Mouse (Mus musculus) stomach, embryonic 15.5 days (tissue): ENCODE results near the gene Cep89. TPM values are rescaled to one million over a fixed set of nuclear protein-coding genes. Genes with fewer than 3 reads are reported as not detected.

ENCODE experiments used
- ATAC-seq: fragments of 200-750 bp; cut with Nextera tagmentation; 2 replicates; pipeline ENCODE4 v1.8.0; 2017; ENCODE audit warnings: low read depth, moderate number of reproducible peaks, moderate TSS enrichment; ENCODE audit not compliant: insufficient read depth, low FRiP score
- H3K27ac ChIP-seq: fragments of 300-500 bp; sonication (generic); 2 replicates; pipeline ENCODE4 v1.5.1; 2015; ENCODE audit warnings: mild to moderate bottlenecking, inconsistent platforms
- H3K27me3 ChIP-seq: fragments of 300-500 bp; sonication (generic); replicated peaks from 2 replicates; pipeline ENCODE4 v1.6.1; 2015; ENCODE audit warnings: inconsistent platforms
- H3K36me3 ChIP-seq: fragments of 300-500 bp; sonication (generic); 2 replicates; pipeline ENCODE4 v1.6.1; 2015; ENCODE audit warnings: inconsistent platforms
- H3K4me1 ChIP-seq: fragments of 300-500 bp; sonication (generic); 2 replicates; pipeline ENCODE4 v1.6.1; 2015; ENCODE audit warnings: inconsistent platforms
- H3K4me2 ChIP-seq: fragments of 300-500 bp; sonication (generic); 2 replicates; pipeline ENCODE4 v1.6.1; 2015; ENCODE audit warnings: mild to moderate bottlenecking, inconsistent platforms
- H3K4me3 ChIP-seq: fragments of 300-500 bp; sonication (generic); replicated peaks from 2 replicates; pipeline ENCODE4 v1.5.1; 2015; ENCODE audit warnings: inconsistent platforms
- H3K9ac ChIP-seq: fragments of 300-500 bp; sonication (generic); 2 replicates; pipeline ENCODE4 v1.6.1; 2015; ENCODE audit warnings: inconsistent platforms
- H3K9me3 ChIP-seq: fragments of 300-500 bp; sonication (generic); 2 replicates; pipeline ENCODE4 v1.6.1; 2016; ENCODE audit warnings: inconsistent platforms
- WGBS: fragments of 180-500 bp; shearing (Covaris S2); methylation state at CpG from one replicate; pipeline ENCODE4 v1.1.7; 2015; 5-methylcytosine and 5-hydroxymethylcytosine counted together
- polyA plus RNA-seq: library from polyadenylated mRNA; unstranded; fragments of >200 nt; fragmentation: Nextera tagmentation; extraction: Ambion mirVana; gene quantifications from 2 replicates; pipeline ENCODE4 v1.2.1, GENCODE M21; 2015

The Cep89 gene
- polyA plus RNA-seq, 1 experiment from 2014 or later, result 45.4 TPM

GRCm38 (mm10) chr7:35447996-35448846 is 51.4 kb downstream of the Cep89 start, which contains the start of gene Slc7a9:
Gene Slc7a9 (plus strand): TSS chr7:35448796.
- 22% methylated on average over 15 of the region's 15 CpGs for WGBS
- 0 out of 2 replicates have a peak, but pooled peaks cover 6% of the 10 kb centered on the region for H3K4me1 ChIP-seq
- no peak within 1 kb of the TSS for H3K9ac ChIP-seq
- peak; percentile 63 for ATAC-seq
- peak within 1 kb of the TSS; percentile 32; the same call in 1 of the 2 replicates for H3K27ac ChIP-seq
- H3K27me3 ChIP-seq, result no peaks in the 10 kb centered on the region
- H3K4me2 ChIP-seq, result no peak within 1 kb of the TSS
- no peak within 1 kb of the TSS for H3K4me3 ChIP-seq
- H3K36me3 ChIP-seq, result no peaks in the 10 kb centered on the region
- no peaks in the 10 kb centered on the region for H3K9me3 ChIP-seq

DNA sequence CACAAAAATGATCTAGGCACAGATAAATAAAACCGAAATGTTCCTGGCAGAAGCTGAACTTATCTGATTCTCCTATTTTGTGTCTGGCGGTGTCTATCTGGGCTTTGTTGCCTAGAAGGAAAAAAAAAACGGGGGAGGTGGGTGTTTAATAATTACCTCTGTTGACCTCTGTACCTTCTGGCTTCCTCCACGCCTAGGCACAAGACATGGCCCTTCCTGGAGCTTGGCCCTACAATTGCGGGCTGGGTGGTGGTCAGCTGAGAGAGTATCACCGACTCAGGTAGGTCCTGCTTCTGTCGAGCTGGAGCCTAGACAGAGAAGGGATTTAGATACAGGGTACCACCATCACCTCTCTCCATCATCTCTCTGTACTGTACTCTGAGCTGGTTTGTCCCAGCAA is 52.0 kb downstream of the Cep89 start:
- Histone ChIP-seq H3K4me3 (no peak overlapping the region), H3K9ac (no peak overlapping the region), H3K27me3 (no peaks in the 10 kb centered on the region), H3K9me3 (no peaks in the 10 kb centered on the region), H3K4me1 (0 out of 2 replicates have a peak, but pooled peaks cover 6% of the 10 kb centered on the region), H3K27ac (no peak overlapping the region), H3K36me3 (no peaks in the 10 kb centered on the region), H3K4me2 (no peak overlapping the region)
- 53% methylated on average over 7 of the region's 7 CpGs for WGBS
- no peak; the same call in 1 of the 2 replicates for ATAC-seq

- H3K27ac ChIP-seq, result no peak overlapping the region
These were observed 59.4 kb downstream of the Cep89 start for GRCm38 (mm10) chr7:35456091-35456814.

DNA sequence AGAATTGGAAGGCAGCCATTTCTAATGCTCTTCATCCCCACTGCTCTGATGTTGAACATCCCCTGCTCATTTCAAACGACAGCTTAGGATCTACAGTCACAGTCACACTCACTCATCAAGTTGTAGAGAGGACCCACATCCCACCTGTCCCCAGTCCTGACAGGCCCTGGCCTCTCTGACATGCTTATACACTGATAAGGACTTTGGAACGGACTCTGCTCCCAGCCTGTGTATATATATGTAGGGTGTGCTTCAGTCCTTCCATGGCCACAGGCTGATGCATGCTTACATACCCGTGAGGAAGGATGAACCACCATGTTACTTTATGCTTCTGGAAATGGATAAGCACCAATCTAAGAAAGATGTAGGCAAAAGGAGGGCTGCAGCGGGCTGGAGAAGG is 64.1 kb downstream of the Cep89 start:
- H3K4me1 ChIP-seq, result no peaks in the 10 kb centered on the region
- no peaks in the 10 kb centered on the region for H3K36me3 ChIP-seq
- H3K9ac ChIP-seq, result no peak overlapping the region
- no peaks in the 10 kb centered on the region for H3K9me3 ChIP-seq
- H3K4me2 ChIP-seq, result no peak overlapping the region
- no peak overlapping the region for H3K4me3 ChIP-seq
- no peak for ATAC-seq
- 76% methylated on average over 4 of the region's 4 CpGs for WGBS
- no peak overlapping the region for H3K27ac ChIP-seq
- H3K27me3 ChIP-seq, result no peaks in the 10 kb centered on the region

More at GRCm38 (mm10) chr7:35456091-35456814, 59.4 kb downstream of the Cep89 start:
- Histone ChIP-seq H3K27me3 (no peaks in the 10 kb centered on the region), H3K4me2 (no peak overlapping the region), H3K36me3 (no peaks in the 10 kb centered on the region), H3K9me3 (no peaks in the 10 kb centered on the region), H3K4me1 (no peaks in the 10 kb centered on the region), H3K9ac (no peak overlapping the region), H3K4me3 (no peak overlapping the region)
- 82% methylated on average over 4 of the region's 4 CpGs for WGBS
- ATAC-seq, result no peak

GRCm38 (mm10) chr7:35465027-35465426 is 68.2 kb downstream of the Cep89 start:
- Histone ChIP-seq H3K4me1 (no peaks in the 10 kb centered on the region), H3K4me2 (no peak overlapping the region), H3K27me3 (no peaks in the 10 kb centered on the region), H3K36me3 (no peaks in the 10 kb centered on the region), H3K9me3 (no peaks in the 10 kb centered on the region), H3K9ac (no peak overlapping the region), H3K27ac (no peak overlapping the region), H3K4me3 (no peak overlapping the region)
- whole genome bisulfite sequencing, result 93% methylated on average over 5 of the region's 5 CpGs
- ATAC-seq, result no peak

DNA sequence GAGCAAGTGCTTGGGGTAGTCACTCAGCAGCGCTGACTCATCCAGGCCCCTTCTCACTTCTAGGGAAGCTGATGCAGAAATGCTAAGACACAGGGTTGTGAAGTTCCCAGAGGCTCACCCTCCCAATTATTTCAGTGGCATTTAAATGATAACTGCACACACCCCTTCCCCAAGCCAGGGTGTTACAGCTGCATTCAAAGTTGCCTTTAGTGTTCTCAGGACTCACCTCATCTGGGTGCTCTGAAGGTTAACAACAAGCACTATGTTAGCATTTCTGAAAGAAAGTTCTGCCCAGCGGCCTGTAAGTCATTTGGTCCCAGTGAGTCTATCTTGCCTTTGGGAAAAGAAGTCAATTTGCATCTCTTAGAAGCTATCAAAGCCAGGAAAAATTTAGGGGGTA is 71.0 kb downstream of the Cep89 start:
- Histone ChIP-seq H3K4me3 (no peak overlapping the region), H3K9ac (no peak overlapping the region), H3K9me3 (no peaks in the 10 kb centered on the region), H3K27me3 (no peaks in the 10 kb centered on the region), H3K4me2 (no peak overlapping the region), H3K36me3 (no peaks in the 10 kb centered on the region), H3K27ac (no peak overlapping the region), H3K4me1 (no peaks in the 10 kb centered on the region)
- no peak for ATAC-seq
- 61% methylated on average over 2 of the region's 2 CpGs for WGBS

- Histone ChIP-seq H3K4me2 (no peak overlapping the region), H3K9ac (no peak overlapping the region), H3K27ac (no peak overlapping the region), H3K4me3 (no peak overlapping the region), H3K4me1 (no peaks in the 10 kb centered on the region), H3K27me3 (no peaks in the 10 kb centered on the region), H3K36me3 (no peaks in the 10 kb centered on the region), H3K9me3 (no peaks in the 10 kb centered on the region)
- ATAC-seq, result no peak
- WGBS, result 51% methylated on average over 4 of the region's 4 CpGs
These were observed 74.0 kb downstream of the Cep89 start for GRCm38 (mm10) chr7:35470794-35471193.

GRCm38 (mm10) chr7:35476457-35476856 is 79.6 kb downstream of the Cep89 start:
- H3K4me2 ChIP-seq, result no peak overlapping the region
- no peaks in the 10 kb centered on the region for H3K36me3 ChIP-seq
- no peak for ATAC-seq
- H3K9ac ChIP-seq, result no peak overlapping the region
- no peaks in the 10 kb centered on the region for H3K27me3 ChIP-seq
- no peaks in the 10 kb centered on the region for H3K4me1 ChIP-seq
- no peaks in the 10 kb centered on the region for H3K9me3 ChIP-seq
- no peak overlapping the region for H3K4me3 ChIP-seq
- H3K27ac ChIP-seq, result no peak overlapping the region
- WGBS, result 72% methylated on average over 2 of the region's 2 CpGs

GRCm38 (mm10) chr7:35485126-35485525 is 88.3 kb downstream of the Cep89 start:
- Histone ChIP-seq H3K4me3 (no peak overlapping the region), H3K9ac (no peak overlapping the region), H3K27ac (no peak overlapping the region), H3K36me3 (no peaks in the 10 kb centered on the region), H3K9me3 (no peaks in the 10 kb centered on the region), H3K27me3 (no peaks in the 10 kb centered on the region), H3K4me1 (no peaks in the 10 kb centered on the region), H3K4me2 (no peak overlapping the region)
- no peak for ATAC-seq
- 56% methylated on average over 2 of the region's 2 CpGs for WGBS

GRCm38 (mm10) chr7:35486553-35486952 is 89.7 kb downstream of the Cep89 start:
- Histone ChIP-seq H3K4me2 (no peak overlapping the region), H3K4me1 (no peaks in the 10 kb centered on the region), H3K9me3 (no peaks in the 10 kb centered on the region), H3K9ac (no peak overlapping the region), H3K27ac (no peak overlapping the region), H3K4me3 (no peak overlapping the region), H3K27me3 (no peaks in the 10 kb centered on the region), H3K36me3 (no peaks in the 10 kb centered on the region)
- no peak for ATAC-seq
- WGBS, result 80% methylated on average over 8 of the region's 8 CpGs
